Mouse (Mus musculus) liver, adult 2 months (tissue): ENCODE measurements around the gene Smyd4. TPM values are rescaled to one million over a fixed set of nuclear protein-coding genes. Genes with fewer than 3 reads are reported as not detected.

Experiments
- DNase-seq: peaks from one replicate; pipeline ENCODE4 v3.0.0-alpha.2; 2011; ENCODE audit warnings: low read depth, low spot score; ENCODE audit errors: extremely low read depth
- H3K27ac ChIP-seq: fragments of 200-500 bp; replicated peaks from 2 replicates; pipeline ENCODE4 v1.5.1; 2012; ENCODE audit warnings: low read depth, mild to moderate bottlenecking, control low read depth, inconsistent platforms, low read length; ENCODE audit not compliant: insufficient read depth
- H3K27me3 ChIP-seq: fragments of 200-500 bp; 2 replicates; pipeline ENCODE4 v1.6.1; 2012; ENCODE audit warnings: mild to moderate bottlenecking, moderate library complexity, low read length, inconsistent platforms; ENCODE audit not compliant: control insufficient read depth, insufficient read depth
- H3K36me3 ChIP-seq: fragments of 200-500 bp; 2 replicates; pipeline ENCODE4 v1.6.1; 2012; ENCODE audit warnings: low read length, inconsistent platforms; ENCODE audit not compliant: control insufficient read depth, insufficient read depth
- H3K4me1 ChIP-seq: fragments of 200-500 bp; 2 replicates; pipeline ENCODE4 v1.6.1; 2011; ENCODE audit warnings: low read length; ENCODE audit not compliant: control insufficient read depth, insufficient read depth
- H3K4me3 ChIP-seq: fragments of 200-500 bp; 2 replicates; pipeline ENCODE4 v1.5.1; 2011; ENCODE audit warnings: low read depth, mild to moderate bottlenecking, control low read depth, low read length, moderate library complexity; ENCODE audit not compliant: insufficient read depth
- H3K79me2 ChIP-seq: fragments of 200-500 bp; 2 replicates; pipeline ENCODE4 v1.6.1; 2012; ENCODE audit warnings: inconsistent platforms, mild to moderate bottlenecking, low read length, moderate library complexity; ENCODE audit not compliant: control insufficient read depth, insufficient read depth
- H3K9ac ChIP-seq: fragments of 200-500 bp; 2 replicates; pipeline ENCODE4 v1.6.1; 2012; ENCODE audit warnings: low read depth, mild to moderate bottlenecking, control low read depth, inconsistent platforms, low read length
- CTCF ChIP-seq: fragments of 200-500 bp; IDR thresholded peaks from 2 replicates; pipeline ENCODE4 v1.5.1; 2011; ENCODE audit warnings: low read depth, low read length, control low read depth
- POLR2A ChIP-seq: fragments of 200-500 bp; IDR thresholded peaks from 2 replicates; pipeline ENCODE4 v1.6.1; 2011; ENCODE audit warnings: low read length, control low read depth; ENCODE audit not compliant: insufficient read depth; ENCODE audit errors: extremely low read depth
- WGBS: fragments of 180-500 bp; shearing (Covaris S2); methylation state at CpG from one replicate; pipeline ENCODE4 v1.1.7; 2018; 5-methylcytosine and 5-hydroxymethylcytosine counted together
- polyA plus RNA-seq: library from polyadenylated mRNA; depleted of rRNA; stranded (reverse); fragments of >200 nt; gene quantifications from 2 replicates; pipeline ENCODE4 v1.2.3, GENCODE M21; 2012; rRNA removed
- total RNA-seq: library from RNA; depleted of rRNA; stranded (reverse); fragments of >200 nt; gene quantifications from 2 replicates; pipeline ENCODE4 v1.2.3, GENCODE M21; 2014; rRNA removed

Gene Smyd4
- total RNA-seq (1.8 and 2.5 TPM in 2 replicates), polyA plus RNA-seq (0.93 and 1.1 TPM in 2 replicates)

- WGBS = under 1% methylated on average over 56 of the region's 56 CpGs
- H3K27ac ChIP-seq = peak within 1 kb of the TSS; percentile 57
- peaks cover 5% of the 10 kb centered on the region; the same call in 1 of the 2 replicates for H3K4me1 ChIP-seq
- H3K4me3 ChIP-seq = peak within 1 kb of the TSS; percentile 86
- peak; percentile 91 for DNase-seq
- peak within 1 kb of the TSS; percentile 83 for H3K9ac ChIP-seq
- no peaks in the 10 kb centered on the region for H3K27me3 ChIP-seq
- TF ChIP-seq CTCF (no peak), POLR2A (peak; percentile 60; the same call in 1 of the 2 replicates)
- no peaks in the 10 kb centered on the region for H3K36me3 ChIP-seq
- peaks cover 4% of the 10 kb centered on the region; the same call in 1 of the 2 replicates for H3K79me2 ChIP-seq
These were observed at the start of gene Smyd4, which contains the start of gene Rpa1 for GRCm38 (mm10) chr11:75348199-75348889. Gene Smyd4, plus strand, starts transcription at chr11:75348433. Gene Rpa1, minus strand, starts transcription at chr11:75348324.

DNA sequence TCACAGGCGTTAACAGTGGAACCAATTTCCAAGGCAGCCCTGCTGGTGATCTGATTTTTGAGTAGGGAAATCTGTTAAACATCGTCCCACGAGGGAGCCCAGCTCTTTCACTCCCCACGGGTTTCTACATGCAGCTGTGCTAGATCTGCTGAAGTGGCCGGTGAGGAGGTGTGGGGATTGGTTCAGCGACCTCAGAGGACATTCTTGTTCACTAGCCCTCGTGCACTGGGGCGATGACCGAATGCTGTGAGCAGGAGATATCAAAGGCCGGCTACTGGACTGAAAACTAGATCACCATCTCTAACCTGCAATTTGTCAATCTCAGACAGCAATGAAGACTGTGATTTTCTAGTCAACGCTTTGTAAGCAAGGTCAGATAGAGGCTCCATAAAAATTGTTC is 49.7 kb upstream of the Smyd4 start:
- Histone ChIP-seq H3K4me3 (no peak overlapping the region), H3K27ac (no peak overlapping the region), H3K36me3 (peaks cover 5% of the 10 kb centered on the region), H3K4me1 (peaks cover 5% of the 10 kb centered on the region), H3K79me2 (no peaks in the 10 kb centered on the region), H3K27me3 (no peaks in the 10 kb centered on the region), H3K9ac (no peak overlapping the region)
- TF ChIP-seq POLR2A (no peak), CTCF (no peak)
- peak; percentile 64 for DNase-seq
- 30% methylated on average over 11 of the region's 11 CpGs for WGBS

- DNase-seq = no peak
- Histone ChIP-seq H3K4me1 (peaks cover 5% of the 10 kb centered on the region), H3K4me3 (no peak overlapping the region), H3K9ac (no peak overlapping the region), H3K79me2 (no peaks in the 10 kb centered on the region), H3K36me3 (peaks cover 5% of the 10 kb centered on the region), H3K27ac (no peak overlapping the region), H3K27me3 (no peaks in the 10 kb centered on the region)
- 94% methylated on average over 10 of the region's 10 CpGs for WGBS
- no peak for TF ChIP-seq CTCF
- no peak for TF ChIP-seq POLR2A
These were observed 48.4 kb upstream of the Smyd4 start for GRCm38 (mm10) chr11:75299786-75300185.

DNA sequence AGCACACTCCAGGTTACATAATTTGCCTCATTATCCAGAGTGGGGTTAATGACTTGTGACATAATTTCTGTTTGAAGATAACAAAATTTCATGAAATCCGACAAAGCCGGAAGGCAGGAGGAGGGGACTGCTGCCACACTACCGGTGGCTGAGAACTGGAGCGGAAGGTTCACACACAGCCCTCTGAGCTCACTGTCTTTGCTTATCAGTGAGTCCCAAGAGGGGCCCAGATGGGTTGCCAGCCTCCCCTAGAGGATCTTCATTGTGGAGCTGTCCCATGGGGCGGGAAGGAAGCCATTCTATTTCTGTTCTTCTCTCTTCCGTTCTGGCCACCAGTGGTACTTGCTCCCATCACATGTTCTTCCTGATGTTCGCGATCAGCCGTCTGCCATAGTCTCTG is 47.3 kb upstream of the Smyd4 start:
- Histone ChIP-seq H3K79me2 (no peaks in the 10 kb centered on the region), H3K4me3 (no peak overlapping the region), H3K27ac (no peak overlapping the region), H3K36me3 (peaks cover 9% of the 10 kb centered on the region), H3K27me3 (no peaks in the 10 kb centered on the region), H3K4me1 (peaks cover 5% of the 10 kb centered on the region), H3K9ac (no peak overlapping the region)
- WGBS = 78% methylated on average over 9 of the region's 9 CpGs
- no peak for DNase-seq
- TF ChIP-seq CTCF (no peak), POLR2A (no peak)

- no peak for DNase-seq
- Histone ChIP-seq H3K27ac (no peak overlapping the region), H3K4me3 (no peak overlapping the region), H3K9ac (no peak overlapping the region), H3K79me2 (no peaks in the 10 kb centered on the region), H3K27me3 (no peaks in the 10 kb centered on the region), H3K36me3 (peaks cover 16% of the 10 kb centered on the region), H3K4me1 (no peaks in the 10 kb centered on the region)
- 89% methylated on average over 9 of the region's 9 CpGs for WGBS
- no peak for TF ChIP-seq POLR2A
- TF ChIP-seq CTCF = no peak
These were observed 43.4 kb upstream of the Smyd4 start for GRCm38 (mm10) chr11:75304797-75305196.

- WGBS = 89% methylated on average over 4 of the region's 4 CpGs
- Histone ChIP-seq H3K27me3 (no peaks in the 10 kb centered on the region), H3K27ac (no peak overlapping the region), H3K79me2 (no peaks in the 10 kb centered on the region), H3K4me1 (no peaks in the 10 kb centered on the region), H3K36me3 (peaks cover 34% of the 10 kb centered on the region), H3K4me3 (no peak overlapping the region), H3K9ac (no peak overlapping the region)
- no peak for DNase-seq
- no peak for TF ChIP-seq POLR2A
These were observed 39.6 kb upstream of the Smyd4 start for GRCm38 (mm10) chr11:75308650-75309049.
